Mouse (Mus musculus): ENCODE results near the gene Grid2.
"Not testable (repeated sequence)": the region's sequence is repeated elsewhere in the genome, so short reads cannot be mapped to it uniquely, and the experiment has no call there.

The Grid2 gene

DNA sequence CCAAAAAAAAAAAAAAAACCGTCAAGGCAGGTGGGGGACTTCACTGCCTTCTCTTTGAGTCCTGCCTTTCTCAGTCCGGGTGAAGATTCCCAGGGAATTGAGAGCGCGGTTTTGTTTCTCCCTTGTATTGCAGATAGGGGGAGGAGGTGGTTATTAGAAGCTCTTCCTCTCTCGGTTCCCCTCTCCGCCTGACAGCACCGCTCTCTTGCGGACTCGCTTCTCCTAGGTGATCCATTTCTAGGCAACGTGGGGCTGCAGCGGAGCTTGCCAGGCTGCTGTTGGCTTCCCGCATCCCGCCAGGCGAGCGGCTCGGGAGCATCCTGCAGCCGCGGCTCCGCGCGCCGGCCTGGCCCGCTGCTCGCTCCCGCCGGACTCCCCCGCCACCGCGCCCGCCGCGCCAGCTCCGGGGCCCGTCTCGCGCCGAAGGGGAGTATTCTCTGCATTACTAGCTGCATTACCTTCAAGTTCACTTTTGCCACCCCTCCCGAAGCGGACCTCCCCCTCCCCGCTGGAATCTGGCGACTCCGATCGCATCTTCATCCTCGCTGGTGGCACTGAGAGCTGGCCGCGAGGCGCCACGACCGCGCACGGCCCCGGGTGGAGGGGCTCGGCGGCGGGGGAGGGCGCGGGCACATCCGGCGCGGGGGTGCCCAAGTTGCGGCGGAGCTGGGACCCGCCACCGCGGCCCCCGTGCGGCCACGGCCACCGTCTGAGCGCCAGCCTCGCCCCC is at the start of gene Grid2:
Gene Grid2, plus strand, starts transcription at position 51 of the 730 bp plus-strand sequence.
- no peak for DNase-seq

DNA sequence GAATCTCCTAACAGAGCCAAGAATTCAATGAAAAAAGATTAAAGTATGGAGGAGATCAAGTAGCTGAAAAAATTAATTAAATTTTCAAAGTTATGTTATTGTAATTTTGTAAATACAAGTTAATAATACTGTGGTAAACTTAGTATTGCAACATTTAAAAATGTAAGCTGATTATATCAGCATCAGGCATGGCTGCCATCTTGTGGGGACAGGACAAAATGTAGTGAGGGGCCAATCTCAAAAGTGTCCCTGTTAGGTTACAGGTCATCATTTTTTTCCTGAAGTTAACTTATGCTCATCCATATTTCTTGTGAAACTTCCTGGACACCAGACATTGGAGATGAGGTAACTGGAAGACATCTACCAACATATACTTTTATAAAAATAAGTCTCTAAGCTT is 4.9 kb upstream of the Grid2 start:
- DNase-seq = no peak

DNA sequence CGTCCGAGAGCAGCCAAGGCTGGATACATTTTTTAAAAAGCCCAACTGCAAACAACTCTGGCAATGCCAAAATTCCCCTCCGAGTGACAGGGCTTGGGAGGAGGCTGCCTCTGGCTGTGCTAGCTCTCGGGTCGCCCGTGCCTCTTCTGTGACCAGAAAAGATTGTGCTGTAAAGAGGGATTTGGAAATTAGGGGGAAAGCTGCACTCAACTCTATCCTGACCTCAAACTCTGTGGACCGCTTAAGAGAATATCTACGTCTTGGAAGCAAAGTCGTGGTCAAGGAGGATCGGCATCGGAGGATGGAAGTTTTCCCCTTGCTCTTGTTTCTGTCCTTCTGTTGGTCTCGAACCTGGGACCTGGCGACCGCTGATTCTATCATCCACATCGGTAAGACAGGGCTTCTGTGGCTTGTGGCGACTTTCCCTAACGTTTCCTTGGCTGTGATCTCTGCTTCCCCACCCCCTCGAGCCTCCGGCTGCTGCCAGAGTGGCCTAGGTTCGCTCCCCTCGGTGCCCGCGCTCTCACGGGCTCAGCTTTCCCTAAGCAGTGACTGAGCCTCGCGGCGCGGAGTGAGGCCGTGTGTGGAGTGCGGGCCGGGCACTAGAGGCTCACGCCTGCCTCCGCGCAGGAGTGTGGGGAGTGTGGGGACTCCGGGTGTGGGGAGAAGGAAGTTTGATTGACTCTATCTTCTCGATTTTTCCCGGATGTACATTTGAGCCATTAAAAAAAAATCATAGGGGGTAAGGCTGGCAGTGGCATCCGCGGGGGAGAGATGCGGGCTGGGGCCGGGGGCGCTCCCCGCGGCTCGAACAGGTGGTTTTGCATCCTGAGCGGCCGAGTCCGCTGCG is 1.1 kb downstream of the Grid2 start:
- no peak for DNase-seq

DNA sequence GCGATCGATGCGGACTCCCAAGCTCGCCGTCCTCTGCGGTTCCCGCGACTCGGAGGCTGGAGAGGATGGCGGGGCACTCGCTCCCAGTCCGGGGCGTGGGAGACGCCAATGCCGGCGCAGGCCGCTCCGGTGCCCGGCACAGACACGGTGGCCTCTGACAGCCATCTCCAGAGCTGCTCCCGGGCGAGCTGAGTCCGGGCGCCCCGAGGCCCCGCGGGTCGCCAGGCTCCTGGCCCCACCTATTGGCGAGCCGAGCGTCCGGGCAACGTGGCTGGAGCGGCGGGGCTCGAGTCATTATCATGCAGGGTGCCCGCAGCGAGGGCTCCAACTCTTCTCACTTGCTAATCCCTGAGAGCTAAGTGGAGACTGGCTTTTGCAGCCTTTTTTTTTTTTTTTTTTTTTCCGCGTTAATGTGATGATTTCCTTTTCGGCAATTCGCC is 1.8 kb downstream of the Grid2 start:
- no peak for DNase-seq

DNA sequence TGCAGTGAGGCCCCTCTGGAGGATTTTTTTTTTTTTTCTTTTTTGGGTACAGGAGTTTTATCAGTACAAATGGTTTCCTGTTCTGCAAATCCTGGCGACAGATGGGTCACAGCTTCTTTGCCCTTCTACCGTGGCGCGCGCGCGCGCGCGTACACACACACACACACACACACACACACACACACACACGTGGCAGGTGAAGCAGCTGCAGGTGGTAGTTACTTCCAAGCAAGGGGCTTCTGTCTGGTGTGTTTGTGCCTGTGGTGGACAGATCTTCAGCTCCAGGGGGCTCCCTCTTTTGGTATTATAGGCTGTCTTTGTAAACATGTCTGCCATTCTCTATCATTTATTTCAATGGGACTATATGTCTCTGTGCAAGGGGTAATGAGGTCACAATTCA is 2.2 kb downstream of the Grid2 start:
- DNase-seq = no peak

DNA sequence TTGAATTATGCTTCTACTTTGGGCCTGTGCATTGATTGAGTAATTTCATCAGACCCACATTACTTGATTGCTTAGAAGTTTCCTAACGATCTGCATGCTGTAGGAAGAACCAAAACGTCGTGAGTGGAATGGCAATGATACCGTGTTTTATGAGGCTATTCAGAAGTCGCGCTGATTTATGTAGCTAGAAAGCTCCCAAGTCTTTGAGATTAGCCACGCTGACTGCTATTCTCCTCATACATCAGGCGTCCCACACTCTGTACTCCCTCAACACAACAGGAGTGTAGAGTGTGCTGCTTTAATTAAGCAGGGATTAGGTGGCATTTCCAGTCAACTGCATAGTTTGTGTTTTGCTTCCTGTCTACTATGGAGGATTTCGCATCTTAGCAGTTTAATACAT is 4.1 kb downstream of the Grid2 start:
- no peak for DNase-seq

DNA sequence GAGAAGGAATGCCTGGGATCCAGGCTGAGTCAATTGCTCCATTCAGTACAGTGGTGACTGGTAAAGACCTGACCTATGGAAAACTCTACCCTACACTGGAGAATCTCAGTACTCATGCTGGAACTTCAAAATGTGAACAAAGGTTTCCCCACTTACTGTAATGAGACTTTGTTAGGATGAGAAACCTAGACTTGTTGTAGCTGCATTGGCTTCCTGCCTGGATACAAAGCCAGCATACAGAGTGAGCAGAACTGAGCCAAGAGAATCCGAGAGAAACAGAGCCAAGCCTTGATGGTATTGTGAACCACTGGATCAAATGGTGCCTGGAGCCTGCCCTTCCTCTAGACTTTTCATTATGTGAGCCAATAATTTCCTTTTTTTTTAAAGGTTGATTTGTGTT is 28.7 kb downstream of the Grid2 start:
- DNase-seq = no peak

DNA sequence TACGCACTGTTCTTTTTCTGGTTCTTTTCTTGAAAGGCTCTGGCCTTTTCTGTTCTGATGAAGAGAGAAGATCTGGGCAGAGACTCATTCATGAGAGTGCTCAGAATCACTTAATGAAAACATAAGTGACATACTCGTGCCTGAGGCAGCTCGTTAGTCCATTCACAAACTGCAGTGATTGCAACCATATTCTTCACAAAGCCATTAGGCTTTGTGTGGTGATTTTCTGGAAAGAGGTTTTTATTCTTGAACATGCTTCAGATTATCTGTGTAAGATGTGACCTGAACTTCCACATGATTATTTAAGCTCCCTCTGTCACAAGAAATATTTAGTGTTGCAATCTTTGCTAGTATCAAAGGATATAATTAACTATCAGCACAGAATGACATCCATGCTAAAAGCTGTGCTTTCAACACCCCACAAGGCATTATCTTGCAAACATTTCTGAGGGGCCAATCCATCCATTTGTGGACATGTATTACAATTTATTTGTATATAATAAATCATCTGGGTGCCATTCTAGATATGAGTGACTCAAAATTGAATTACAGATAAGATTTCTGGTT is 86.8 kb downstream of the Grid2 start:
- DNase-seq = no peak

DNA sequence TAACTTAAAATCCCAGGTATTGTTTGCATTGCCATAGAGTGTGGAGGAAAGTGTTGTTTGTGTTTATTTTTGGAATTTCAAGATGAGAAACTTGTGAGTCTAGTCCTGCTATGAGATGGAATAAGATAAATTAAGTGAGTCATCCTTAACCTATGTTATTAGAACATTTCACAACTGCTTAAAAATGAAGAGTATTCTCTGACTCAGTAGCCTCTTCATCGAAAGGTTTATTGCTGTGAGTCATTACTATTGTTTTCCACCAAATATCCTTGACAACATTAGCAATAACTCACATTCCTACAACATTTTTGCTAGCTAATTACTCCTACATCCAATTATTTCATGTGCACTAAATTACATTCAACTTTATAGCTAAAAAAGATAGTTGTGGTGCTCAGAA is 91.3 kb downstream of the Grid2 start:
- DNase-seq = no peak

DNA sequence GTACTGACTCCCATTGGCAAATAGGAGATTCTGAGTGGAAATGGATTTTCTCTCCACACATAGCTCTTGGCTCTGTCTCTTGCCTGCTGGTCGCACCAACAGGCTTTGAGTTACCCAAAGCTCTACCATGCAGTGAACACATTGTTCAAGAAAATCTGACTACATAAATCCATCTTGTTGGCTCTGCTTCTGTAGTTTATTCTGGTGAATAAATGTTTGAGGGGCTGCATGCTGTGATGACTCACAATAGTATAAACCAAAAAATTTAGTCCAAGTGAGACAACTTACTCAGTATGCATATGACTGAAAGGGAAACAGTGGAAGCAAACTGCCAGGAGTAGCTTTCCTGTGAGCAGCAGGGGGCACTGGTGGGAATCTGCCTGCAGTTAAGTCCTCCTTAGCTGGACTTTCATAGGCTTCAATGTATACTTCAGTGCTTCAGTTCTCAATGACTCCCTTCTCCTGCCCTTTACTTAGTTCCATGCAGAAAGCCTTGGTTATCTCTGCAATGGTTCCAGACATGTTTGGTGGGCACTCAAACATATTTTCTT is 125.5 kb downstream of the Grid2 start:
- no peak for DNase-seq

DNA sequence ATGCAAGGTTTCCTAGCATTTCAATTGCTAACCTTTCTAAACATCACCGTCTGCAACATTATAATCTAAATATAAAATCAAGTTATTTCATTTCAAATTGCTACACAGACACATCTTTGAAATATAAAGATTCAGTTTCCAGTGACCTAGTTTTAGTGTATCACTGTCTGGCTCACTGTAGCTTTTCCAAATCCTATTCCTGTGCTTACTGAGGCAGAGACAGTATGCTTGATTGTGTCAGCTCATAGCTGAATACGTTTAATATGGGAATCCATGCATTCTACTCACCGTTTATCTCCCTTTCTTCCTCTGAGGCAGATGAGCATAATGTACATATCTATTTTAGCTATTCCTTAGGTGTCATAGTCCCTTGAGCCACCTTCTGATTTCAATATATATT is 146.0 kb downstream of the Grid2 start:
- DNase-seq = no peak

DNA sequence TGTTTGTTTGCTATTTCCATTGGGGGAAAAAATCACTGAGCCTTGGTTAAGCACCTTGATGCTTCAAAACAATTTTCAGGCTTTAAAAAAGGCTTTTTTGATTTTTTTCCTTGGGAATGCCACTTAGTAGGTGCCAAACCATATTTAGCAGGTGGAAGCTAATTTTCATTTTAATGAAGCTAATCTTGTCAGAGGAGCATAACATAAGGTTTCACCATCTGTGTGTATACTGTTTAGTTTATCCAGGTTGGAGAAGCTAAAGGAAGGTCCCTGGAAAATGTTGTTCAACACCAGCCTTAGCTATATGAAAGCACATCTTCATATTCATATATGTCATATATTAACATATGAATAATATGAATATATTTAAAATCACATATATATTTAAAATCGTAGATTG is 161.9 kb downstream of the Grid2 start:
- DNase-seq = no peak

DNA sequence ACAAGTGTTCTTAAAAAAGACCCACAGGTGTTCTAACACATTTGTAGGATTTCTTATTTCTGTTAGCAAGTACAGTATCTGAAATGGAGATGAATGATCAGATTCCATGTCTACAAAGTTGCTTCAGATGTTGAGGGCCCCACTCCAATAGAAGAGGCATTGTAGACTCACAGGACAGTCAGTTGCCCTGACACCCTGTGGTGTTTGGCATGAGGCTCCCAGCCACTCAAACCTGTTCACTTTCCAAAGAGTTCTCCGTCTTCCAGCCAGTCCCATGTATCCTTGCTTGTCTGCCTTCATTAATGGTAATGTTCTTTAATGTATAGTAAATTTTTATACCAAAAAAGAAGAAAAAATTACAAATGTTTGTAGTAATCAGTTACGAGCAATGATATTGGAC is 177.1 kb downstream of the Grid2 start:
- DNase-seq = no peak

DNA sequence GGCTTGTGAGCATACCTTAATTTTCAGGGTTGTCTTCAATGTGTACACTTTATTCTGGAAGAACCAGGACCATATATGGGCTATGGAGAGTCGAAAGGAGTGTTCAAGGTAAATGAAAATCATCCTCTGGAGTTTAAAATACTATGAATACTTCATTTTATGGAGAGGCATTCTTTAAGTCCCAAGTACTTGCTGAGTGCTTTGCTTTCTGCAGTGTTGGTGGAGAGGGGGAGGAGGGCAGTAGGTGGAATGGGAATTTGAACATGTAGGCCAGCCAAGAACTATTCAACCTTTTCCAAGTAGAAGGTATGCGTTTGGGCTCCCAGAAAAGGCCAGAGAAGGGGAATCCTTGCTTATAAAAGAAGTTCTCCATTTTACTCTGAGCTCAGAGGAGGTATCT is 192.5 kb downstream of the Grid2 start:
- no peak for DNase-seq

DNA sequence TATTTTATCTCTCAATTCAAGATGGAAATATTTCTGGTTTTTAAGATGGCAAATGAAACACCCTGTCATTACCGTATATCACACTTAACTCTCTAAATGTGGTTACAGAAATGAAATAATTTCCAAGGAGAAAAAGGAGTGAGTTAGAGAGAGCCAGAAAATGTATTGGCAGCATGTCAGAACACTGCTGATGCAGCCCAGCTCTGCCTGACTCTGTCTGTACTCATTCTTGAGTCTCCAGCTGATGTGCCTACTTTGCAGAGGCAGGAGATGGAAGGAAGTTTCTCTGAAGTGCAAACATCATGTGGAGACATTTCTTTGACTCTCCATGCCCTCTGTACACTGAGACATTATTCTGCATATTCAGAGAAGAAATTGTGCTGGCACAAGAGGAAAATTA is 226.5 kb downstream of the Grid2 start:
- no peak for DNase-seq

DNA sequence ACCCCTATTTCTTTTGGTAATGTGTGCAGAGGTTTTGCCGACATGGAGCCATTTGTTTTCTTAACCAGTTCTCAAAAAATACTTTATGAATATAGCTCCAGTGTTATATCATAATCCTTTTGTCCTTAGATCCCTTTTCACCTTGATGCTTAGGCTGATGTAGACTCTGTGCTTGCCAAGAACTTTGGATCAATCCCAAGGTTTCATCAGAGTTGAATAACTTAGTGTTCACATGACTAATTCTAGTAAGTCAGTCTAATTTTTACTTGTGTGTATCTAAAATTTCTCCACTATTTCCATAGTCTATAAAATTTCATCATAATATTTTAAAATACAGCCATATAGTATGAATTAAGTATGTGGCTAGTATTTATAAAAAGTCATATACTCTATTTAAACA is 259.3 kb downstream of the Grid2 start:
- DNase-seq = no peak

DNA sequence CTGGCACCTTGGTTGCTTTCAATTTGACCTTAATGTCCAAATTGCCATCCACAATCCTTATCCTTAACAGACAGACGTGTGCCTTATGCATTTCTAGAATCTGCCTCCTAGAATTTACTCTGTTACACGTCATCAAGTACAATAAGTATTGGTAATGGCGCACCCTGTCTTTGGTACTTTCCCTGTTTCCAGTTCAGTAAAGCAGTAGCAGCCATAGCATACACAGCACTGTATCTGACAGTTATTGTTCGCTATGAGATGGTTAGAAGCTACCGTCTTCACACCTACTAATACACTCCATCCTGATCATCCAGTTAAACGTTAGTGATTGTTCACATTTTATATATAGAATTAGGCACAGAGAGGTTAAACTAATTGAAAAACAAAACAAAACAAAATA is 260.3 kb downstream of the Grid2 start:
- no peak for DNase-seq

DNA sequence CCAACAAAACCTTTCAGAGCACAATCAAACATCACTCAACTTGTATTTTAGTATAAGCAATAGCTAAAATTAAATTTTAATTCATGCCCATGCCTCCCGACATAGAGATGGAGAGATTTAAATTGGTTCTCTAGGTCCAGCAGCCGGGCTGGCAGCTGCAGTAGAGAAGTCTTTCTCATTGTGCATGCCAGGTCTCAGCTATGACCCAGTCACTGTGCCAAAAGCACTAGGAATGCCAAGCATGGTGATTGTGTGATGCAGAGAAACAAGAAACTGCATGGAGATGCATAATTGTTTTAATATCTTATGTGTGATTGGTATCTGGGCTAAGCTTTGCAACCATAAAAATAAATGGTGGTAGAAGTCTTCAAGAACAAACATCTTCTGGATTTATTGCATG is 276.1 kb downstream of the Grid2 start:
- DNase-seq = no peak

DNA sequence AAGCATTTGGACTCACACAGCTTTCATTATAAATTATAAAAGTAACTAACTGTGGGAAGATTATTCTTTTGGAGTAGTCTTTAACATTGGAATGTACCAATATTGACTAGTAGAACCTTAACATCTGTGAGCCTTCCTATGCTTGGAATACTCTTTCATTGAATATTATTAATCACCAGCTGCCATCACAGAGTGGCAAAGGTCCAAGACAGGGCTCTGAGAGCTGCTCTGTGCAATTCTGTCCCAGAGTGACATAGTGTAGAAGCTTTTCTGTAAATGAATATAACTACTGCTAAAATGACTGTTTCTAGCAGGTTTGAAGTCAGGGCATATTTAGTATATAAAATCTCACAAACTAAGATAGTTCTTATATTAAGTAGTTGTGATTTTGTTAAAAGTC is 277.2 kb downstream of the Grid2 start:
- DNase-seq = no peak

DNA sequence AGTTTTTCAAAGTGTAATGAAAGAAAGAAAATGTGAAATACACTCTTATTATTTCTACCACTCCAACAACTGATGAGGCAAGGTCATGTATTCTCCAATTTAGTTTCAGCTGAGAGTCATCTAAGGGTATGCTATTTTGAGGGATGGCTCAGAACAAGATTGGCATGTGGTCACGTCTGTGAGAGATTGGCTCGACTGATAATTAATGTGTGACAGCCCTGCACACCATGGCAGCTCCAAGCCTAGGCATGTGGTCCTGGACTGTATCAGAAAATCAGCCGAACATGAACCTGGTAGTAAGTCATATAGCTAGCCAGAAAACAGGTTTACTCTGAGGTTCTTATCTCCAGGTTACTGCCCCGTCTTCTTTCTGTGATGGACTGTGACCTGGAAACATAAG is 292.1 kb downstream of the Grid2 start:
- no peak for DNase-seq

DNA sequence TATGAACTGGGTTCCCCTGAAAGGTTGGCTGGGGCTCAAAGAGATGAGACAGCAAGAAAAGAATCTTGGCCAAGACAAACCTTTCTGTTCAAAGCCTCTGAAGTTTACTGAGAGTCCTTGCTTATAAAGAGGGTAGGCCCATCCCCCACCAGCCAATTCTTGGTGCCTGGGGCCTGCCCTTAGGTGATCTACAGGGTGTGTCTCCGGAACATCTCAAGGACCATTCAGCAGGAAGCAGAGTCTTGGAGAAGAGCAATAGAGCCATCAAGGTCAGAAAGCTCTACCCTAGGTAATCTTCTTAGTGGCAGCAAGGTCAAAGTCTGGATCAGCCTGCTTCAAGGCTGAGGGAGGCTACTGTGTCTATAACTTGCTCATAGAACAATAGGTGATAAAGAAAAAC is 313.1 kb downstream of the Grid2 start:
- DNase-seq = not testable (repeated sequence)

DNA sequence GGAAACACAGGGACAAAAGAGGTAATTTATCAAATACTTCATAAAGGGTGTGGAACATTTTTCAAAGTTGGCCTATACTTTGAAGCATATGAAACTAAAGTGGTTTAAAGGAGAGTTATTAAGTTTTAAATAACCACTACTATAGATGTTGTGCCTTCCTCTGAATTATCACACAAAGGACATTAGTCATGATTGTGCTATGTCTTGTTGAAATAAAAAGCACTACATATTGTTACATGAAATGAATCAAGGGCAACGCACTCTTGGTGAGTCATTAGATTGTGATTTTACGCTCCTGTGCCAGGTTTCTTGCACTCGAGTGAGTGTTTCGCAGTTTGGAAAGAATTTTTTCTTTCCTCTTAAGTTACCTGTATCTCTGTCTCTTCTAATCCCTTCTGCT is 335.0 kb downstream of the Grid2 start:
- DNase-seq = no peak

DNA sequence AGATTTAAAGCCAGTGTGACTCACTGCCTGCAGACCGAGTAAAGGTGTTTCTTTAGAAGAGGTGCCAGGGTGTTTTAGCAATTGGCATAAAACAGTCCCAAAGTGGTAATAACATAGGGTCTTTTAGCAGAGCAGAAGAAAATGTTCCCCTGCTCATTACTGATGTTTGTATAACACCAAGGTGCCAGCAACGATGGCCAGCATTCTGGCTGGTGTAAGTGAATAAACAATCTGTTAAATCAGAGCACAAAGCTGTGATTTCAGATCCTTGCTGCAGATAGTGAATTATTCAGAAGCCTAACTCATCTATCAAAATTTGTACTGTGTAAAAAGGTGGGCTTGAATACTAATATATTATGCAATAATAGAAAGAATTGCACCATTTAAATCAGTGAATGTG is 353.9 kb downstream of the Grid2 start:
- no peak for DNase-seq

DNA sequence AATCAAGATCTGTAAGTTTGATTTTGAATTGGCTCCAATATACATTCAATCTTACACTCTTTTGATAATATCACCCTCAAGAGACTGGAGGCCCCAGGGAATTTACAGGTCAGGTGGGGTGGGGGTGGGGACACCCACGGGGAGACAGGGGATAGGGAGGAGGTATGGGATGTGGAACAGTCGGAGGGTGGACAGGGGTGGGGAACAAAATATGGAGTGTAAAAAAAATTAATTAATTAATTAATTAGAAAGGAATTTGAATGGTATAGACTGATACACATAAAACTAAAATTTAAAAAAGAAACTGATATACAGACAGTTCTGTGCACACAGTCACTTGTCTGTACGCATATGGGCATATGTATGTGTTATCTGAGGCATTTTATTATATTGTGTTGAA is 380.3 kb downstream of the Grid2 start:
- no peak for DNase-seq

Measured in spleen, adult 18-20 months (tissue).